Mouse (Mus musculus) embryo, embryonic 11 days (tissue): ENCODE data around the gene Zfand2b.

Experiments used
- DNase-seq: peaks from one replicate; pipeline ENCODE4 v3.0.0-alpha.2; 2015

Zfand2b gene

GRCm38 (mm10) chr1:75160256-75160617 lies 8.2 kb upstream of the Zfand2b start:
- no peak for DNase-seq

GRCm38 (mm10) chr1:75168093-75168471 lies 364 bp upstream of the Zfand2b start:
- no peak for DNase-seq

GRCm38 (mm10) chr1:75179334-75180104 lies 11.1 kb downstream of the Zfand2b start:
- peak; percentile 2 for DNase-seq

GRCm38 (mm10) chr1:75180105-75180590 lies 11.7 kb downstream of the Zfand2b start, which contains the start of gene Abcb6:
TSS of gene Abcb6 (minus strand) at chr1:75180392.
- peak; percentile 96 for DNase-seq

GRCm38 (mm10) chr1:75180741-75181140 lies 12.3 kb downstream of the Zfand2b start:
- DNase-seq = no peak

GRCm38 (mm10) chr1:75181377-75181870 lies 13.0 kb downstream of the Zfand2b start:
- no peak for DNase-seq

- DNase-seq = no peak
Observed at GRCm38 (mm10) chr1:75182160-75182559, 13.7 kb downstream of the Zfand2b start.

- DNase-seq = no peak
Observed at GRCm38 (mm10) chr1:75185495-75185894, 17.0 kb downstream of the Zfand2b start.

- DNase-seq = no peak
Observed at GRCm38 (mm10) chr1:75187126-75187525, 18.7 kb downstream of the Zfand2b start.

- DNase-seq = no peak
Observed at GRCm38 (mm10) chr1:75187914-75188483, 19.6 kb downstream of the Zfand2b start.

- DNase-seq = no peak
Observed at GRCm38 (mm10) chr1:75190577-75190976, 22.1 kb downstream of the Zfand2b start.

- DNase-seq = no peak
Observed at GRCm38 (mm10) chr1:75191258-75191621, 22.8 kb downstream of the Zfand2b start.

- peak; percentile 96 for DNase-seq
Observed at GRCm38 (mm10) chr1:75191622-75192402, 23.4 kb downstream of the Zfand2b start, which contains the start of the genes Ankzf1 and Atg9a. TSS of gene Ankzf1 (plus strand) at chr1:75192151. TSS of gene Atg9a (minus strand) at chr1:75192196.

GRCm38 (mm10) chr1:75192452-75192851 lies 24.0 kb downstream of the Zfand2b start:
- peak; percentile 47 for DNase-seq

GRCm38 (mm10) chr1:75201236-75201635 lies 32.8 kb downstream of the Zfand2b start:
- no peak for DNase-seq

GRCm38 (mm10) chr1:75208967-75209678 lies 40.7 kb downstream of the Zfand2b start:
- peak; percentile 61 for DNase-seq

- peak; percentile 96 for DNase-seq
Observed at GRCm38 (mm10) chr1:75210136-75211087, 42.0 kb downstream of the Zfand2b start, which contains the start of the genes Glb1l and Stk16. TSS of gene Glb1l (minus strand) at chr1:75210813. TSS of gene Stk16 (plus strand) at chr1:75210838.

- DNase-seq = no peak
Observed at GRCm38 (mm10) chr1:75211141-75211708, 42.8 kb downstream of the Zfand2b start.

GRCm38 (mm10) chr1:75212542-75212941 lies 44.1 kb downstream of the Zfand2b start:
- DNase-seq = no peak

- DNase-seq = no peak
Observed at GRCm38 (mm10) chr1:75213096-75213495, 44.6 kb downstream of the Zfand2b start.

- no peak for DNase-seq
Observed at GRCm38 (mm10) chr1:75214442-75214841, 46.0 kb downstream of the Zfand2b start.
